Mouse (Mus musculus) kidney, postnatal 10 days (tissue): ENCODE data around the gene Ppcs.

Experiments used
- DNase-seq: peaks from one replicate; pipeline ENCODE4 v3.0.0; 2021; ENCODE audit warnings: mixed read lengths

Ppcs gene

GRCm38 (mm10) chr4:119417270-119417669 is 5.0 kb downstream of the Ppcs start:
- DNase-seq, result no peak

GRCm38 (mm10) chr4:119415072-119415753 is 7.0 kb downstream of the Ppcs start, which contains the start of gene Ccdc30:
TSS of gene Ccdc30 (minus strand) at chr4:119415521.
- peak; percentile 97 for DNase-seq

GRCm38 (mm10) chr4:119412791-119413190 is 9.4 kb downstream of the Ppcs start:
- DNase-seq, result peak; percentile 43

GRCm38 (mm10) chr4:119411877-119412650 is 10.2 kb downstream of the Ppcs start:
- no peak for DNase-seq

- DNase-seq, result no peak
Measured at GRCm38 (mm10) chr4:119403431-119403830, 18.8 kb downstream of the Ppcs start.

GRCm38 (mm10) chr4:119400896-119401295 is 21.3 kb downstream of the Ppcs start:
- no peak for DNase-seq

- no peak for DNase-seq
Measured at GRCm38 (mm10) chr4:119398751-119399150, 23.5 kb downstream of the Ppcs start.

GRCm38 (mm10) chr4:119390369-119390768 is 31.9 kb downstream of the Ppcs start:
- peak; percentile 32 for DNase-seq

- peak; percentile 55 for DNase-seq
Measured at GRCm38 (mm10) chr4:119389184-119389583, 33.0 kb downstream of the Ppcs start.

- peak; percentile 20 for DNase-seq
Measured at GRCm38 (mm10) chr4:119381471-119382190, 40.6 kb downstream of the Ppcs start.

GRCm38 (mm10) chr4:119369460-119369859 is 52.8 kb downstream of the Ppcs start:
- no peak for DNase-seq
